Mouse (Mus musculus): ENCODE results near the gene Ms4a18.

- TF ChIP-seq POLR2A (IDR thresholded peaks at IDR 0.05; ENCODE audit: borderline replicate concordance, extremely low read depth, low read depth, low read length), result no peak
- no peak for TF ChIP-seq CTCF (IDR thresholded peaks at IDR 0.05; ENCODE audit: insufficient read depth, low read length)
These were observed 31.9 kb downstream of the Ms4a18 start for GRCm38 (mm10) chr19:10985889-10986288.

Measured in lung, adult 2 months (tissue).